Mouse (Mus musculus): ENCODE measurements around the gene Pgm2l1. TPM values are rescaled to one million over a fixed set of nuclear protein-coding genes. Genes with fewer than 3 reads are reported as not detected.

Gene Pgm2l1
- total and polyA plus RNA-seq, 3 experiments = 21.6 to 22.6 (median 22.5) TPM

- H3K36me3 ChIP-seq (replicated peaks) = no peaks in the 10 kb centered on the region
- H3K9me3 ChIP-seq (replicated peaks) = no peaks in the 10 kb centered on the region
- ATAC-seq (ENCODE audit: extremely low read depth, insufficient number of reproducible peaks, low FRiP score, poor library complexity, severe bottlenecking) (no peak), DNase-seq (ENCODE audit: low spot score) (peak; percentile 10)
- H3K4me3 ChIP-seq (ENCODE audit: low read depth, low read length) = no peak overlapping the region
- no peak for TF ChIP-seq GATA2 (IDR thresholded peaks at IDR 0.05; ENCODE audit: borderline replicate concordance, low read depth, low read length)
- no peak for TF ChIP-seq GATA1 (IDR thresholded peaks at IDR 0.05; ENCODE audit: borderline replicate concordance, low read length)
- peak; percentile 66 for TF ChIP-seq CTCF (IDR thresholded peaks at IDR 0.05; ENCODE audit: low read depth, low read length)
- no peak for TF ChIP-seq POLR2AphosphoS5 (IDR thresholded peaks at IDR 0.05; ENCODE audit: insufficient replicate concordance, low read depth, low read length)
- no peaks in the 10 kb centered on the region for H3K4me1 ChIP-seq (ENCODE audit: insufficient read depth, low read depth, low read length)
- H3K27me3 ChIP-seq (ENCODE audit: insufficient read depth, low read length) = peaks cover 7% of the 10 kb centered on the region; the same call in 1 of the 2 replicates
Observed at GRCm38 (mm10) chr7:100279803-100280202, 52.6 kb downstream of the Pgm2l1 start.

GRCm38 (mm10) chr7:100281596-100281995, 54.4 kb downstream of the Pgm2l1 start:
- DNase-seq (ENCODE audit: low spot score) = no peak
- TF ChIP-seq CTCF (IDR thresholded peaks at IDR 0.05; ENCODE audit: low read depth, low read length) (no peak), POLR2AphosphoS5 (IDR thresholded peaks at IDR 0.05; ENCODE audit: insufficient replicate concordance, low read depth, low read length) (no peak), GATA2 (IDR thresholded peaks at IDR 0.05; ENCODE audit: borderline replicate concordance, low read depth, low read length) (no peak), TAL1 (conservative IDR thresholded peaks at IDR 0.05; ENCODE audit: low read depth, low read length) (no peak), GATA1 (IDR thresholded peaks at IDR 0.05; ENCODE audit: borderline replicate concordance, low read length) (no peak)
- ATAC-seq (ENCODE audit: extremely low read depth, insufficient number of reproducible peaks, low FRiP score, poor library complexity, severe bottlenecking) = no peak
- no peak overlapping the region for H3K4me3 ChIP-seq (ENCODE audit: low read depth, low read length)
- no peaks in the 10 kb centered on the region for H3K36me3 ChIP-seq (replicated peaks)
- H3K9me3 ChIP-seq (replicated peaks) = no peaks in the 10 kb centered on the region
- H3K27me3 ChIP-seq (ENCODE audit: insufficient read depth, low read length) = peaks cover 22% of the 10 kb centered on the region
- no peaks in the 10 kb centered on the region; the same call in 1 of the 2 replicates for H3K4me1 ChIP-seq (ENCODE audit: insufficient read depth, low read depth, low read length)

GRCm38 (mm10) chr7:100283298-100283697, 56.1 kb downstream of the Pgm2l1 start:
- no peak overlapping the region for H3K4me3 ChIP-seq (ENCODE audit: low read depth, low read length)
- peaks cover 30% of the 10 kb centered on the region for H3K27me3 ChIP-seq (ENCODE audit: insufficient read depth, low read length)
- TF ChIP-seq CTCF (IDR thresholded peaks at IDR 0.05; ENCODE audit: low read depth, low read length) = no peak
- no peaks in the 10 kb centered on the region for H3K36me3 ChIP-seq (replicated peaks)
- H3K9me3 ChIP-seq (replicated peaks) = no peaks in the 10 kb centered on the region
- DNase-seq (ENCODE audit: low spot score) (no peak), ATAC-seq (ENCODE audit: extremely low read depth, insufficient number of reproducible peaks, low FRiP score, poor library complexity, severe bottlenecking) (no peak)
- no peaks in the 10 kb centered on the region; the same call in 1 of the 2 replicates for H3K4me1 ChIP-seq (ENCODE audit: insufficient read depth, low read depth, low read length)

- no peak for ATAC-seq (ENCODE audit: extremely low read depth, insufficient number of reproducible peaks, low FRiP score, poor library complexity, severe bottlenecking)
- TF ChIP-seq GATA1 (IDR thresholded peaks at IDR 0.05; ENCODE audit: borderline replicate concordance, low read length) (no peak), CTCF (IDR thresholded peaks at IDR 0.05; ENCODE audit: low read depth, low read length) (no peak), POLR2AphosphoS5 (IDR thresholded peaks at IDR 0.05; ENCODE audit: insufficient replicate concordance, low read depth, low read length) (no peak), TAL1 (conservative IDR thresholded peaks at IDR 0.05; ENCODE audit: low read depth, low read length) (no peak), GATA2 (IDR thresholded peaks at IDR 0.05; ENCODE audit: borderline replicate concordance, low read depth, low read length) (no peak)
- H3K4me1 ChIP-seq (ENCODE audit: insufficient read depth, low read depth, low read length) = no peaks in the 10 kb centered on the region; the same call in 1 of the 2 replicates
- peaks cover under 1% of the 10 kb centered on the region; the same call in 1 of the 2 replicates for H3K9me3 ChIP-seq (replicated peaks)
- H3K27me3 ChIP-seq (ENCODE audit: insufficient read depth, low read length) = peaks cover 43% of the 10 kb centered on the region
- no peak for DNase-seq (ENCODE audit: low spot score)
- H3K36me3 ChIP-seq (replicated peaks) = no peaks in the 10 kb centered on the region
- H3K4me3 ChIP-seq (ENCODE audit: low read depth, low read length) = no peak within 1 kb of the TSS
Observed at GRCm38 (mm10) chr7:100285383-100285782, 58.2 kb downstream of the Pgm2l1 start, which contains the start of gene P4ha3. Gene P4ha3, plus strand, starts transcription at chr7:100285520.

- ATAC-seq (ENCODE audit: extremely low read depth, insufficient number of reproducible peaks, low FRiP score, poor library complexity, severe bottlenecking) (no peak), DNase-seq (ENCODE audit: low spot score) (no peak)
- Histone ChIP-seq H3K27me3 (ENCODE audit: insufficient read depth, low read length) (peaks cover 48% of the 10 kb centered on the region), H3K4me1 (ENCODE audit: insufficient read depth, low read depth, low read length) (no peaks in the 10 kb centered on the region; the same call in 1 of the 2 replicates), H3K36me3 (replicated peaks) (no peaks in the 10 kb centered on the region), H3K9me3 (replicated peaks) (peaks cover 2% of the 10 kb centered on the region; the same call in 1 of the 2 replicates), H3K4me3 (ENCODE audit: low read depth, low read length) (no peak overlapping the region)
- no peak for TF ChIP-seq GATA1 (IDR thresholded peaks at IDR 0.05; ENCODE audit: borderline replicate concordance, low read length)
- TF ChIP-seq CTCF (IDR thresholded peaks at IDR 0.05; ENCODE audit: low read depth, low read length) = no peak
- TF ChIP-seq POLR2AphosphoS5 (IDR thresholded peaks at IDR 0.05; ENCODE audit: insufficient replicate concordance, low read depth, low read length) = no peak
- no peak for TF ChIP-seq GATA2 (IDR thresholded peaks at IDR 0.05; ENCODE audit: borderline replicate concordance, low read depth, low read length)
- no peak for TF ChIP-seq TAL1 (conservative IDR thresholded peaks at IDR 0.05; ENCODE audit: low read depth, low read length)
Observed at GRCm38 (mm10) chr7:100287748-100288578, 60.8 kb downstream of the Pgm2l1 start.

GRCm38 (mm10) chr7:100288622-100289021, 61.4 kb downstream of the Pgm2l1 start:
- H3K27me3 ChIP-seq (ENCODE audit: insufficient read depth, low read length) = peaks cover 54% of the 10 kb centered on the region
- no peak overlapping the region for H3K4me3 ChIP-seq (ENCODE audit: low read depth, low read length)
- TF ChIP-seq GATA1 (IDR thresholded peaks at IDR 0.05; ENCODE audit: borderline replicate concordance, low read length) = no peak
- no peak for TF ChIP-seq TAL1 (conservative IDR thresholded peaks at IDR 0.05; ENCODE audit: low read depth, low read length)
- no peak for TF ChIP-seq POLR2AphosphoS5 (IDR thresholded peaks at IDR 0.05; ENCODE audit: insufficient replicate concordance, low read depth, low read length)
- no peak for TF ChIP-seq CTCF (IDR thresholded peaks at IDR 0.05; ENCODE audit: low read depth, low read length)
- TF ChIP-seq GATA2 (IDR thresholded peaks at IDR 0.05; ENCODE audit: borderline replicate concordance, low read depth, low read length) = no peak
- no peaks in the 10 kb centered on the region for H3K36me3 ChIP-seq (replicated peaks)
- ATAC-seq (ENCODE audit: extremely low read depth, insufficient number of reproducible peaks, low FRiP score, poor library complexity, severe bottlenecking) = no peak
- peaks cover 2% of the 10 kb centered on the region; the same call in 1 of the 2 replicates for H3K9me3 ChIP-seq (replicated peaks)
- no peak for DNase-seq (ENCODE audit: low spot score)
- H3K4me1 ChIP-seq (ENCODE audit: insufficient read depth, low read depth, low read length) = peaks cover 4% of the 10 kb centered on the region; the same call in 1 of the 2 replicates
